Mouse (Mus musculus): Measurements from ENCODE around the gene Dpt. TPM values are rescaled to one million over a fixed set of nuclear protein-coding genes. Genes with fewer than 3 reads are reported as not detected.

Gene Dpt
- polyA plus RNA-seq, 1 experiment, result 71.1 TPM

DNA sequence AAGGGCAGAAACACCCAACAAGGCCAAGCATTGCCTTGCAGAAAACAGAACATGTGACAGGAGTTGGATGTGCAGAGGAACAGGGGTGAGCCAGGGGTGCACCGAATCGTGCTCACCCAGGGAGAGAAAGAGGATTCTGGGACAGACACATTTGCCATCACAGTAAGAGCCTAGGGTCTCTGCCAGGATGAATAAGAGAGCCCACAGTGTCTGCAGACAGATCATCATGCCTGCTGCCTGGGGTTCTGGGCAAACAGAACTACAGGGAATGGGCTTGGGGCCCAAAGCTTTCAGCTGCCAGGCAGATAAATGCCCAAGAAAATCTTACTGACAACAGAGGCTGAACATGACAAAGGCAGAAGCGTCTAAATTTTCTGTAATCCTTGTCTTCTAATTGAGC, 14.9 kb downstream of the Dpt start:
- TF ChIP-seq CTCF (IDR thresholded peaks at IDR 0.05; ENCODE audit: insufficient read depth, low read length) (no peak), POLR2A (IDR thresholded peaks at IDR 0.05; ENCODE audit: borderline replicate concordance, extremely low read depth, low read depth, low read length) (no peak)
- no peak for DNase-seq
- 84% methylated on average over 3 of the region's 3 CpGs for WGBS
- no peak overlapping the region for H3K4me3 ChIP-seq (replicated peaks; ENCODE audit: extremely low read depth, low read depth, low read length)
- no peaks in the 10 kb centered on the region for H3K4me1 ChIP-seq (ENCODE audit: control insufficient read depth, insufficient read depth, low read length)

DNA sequence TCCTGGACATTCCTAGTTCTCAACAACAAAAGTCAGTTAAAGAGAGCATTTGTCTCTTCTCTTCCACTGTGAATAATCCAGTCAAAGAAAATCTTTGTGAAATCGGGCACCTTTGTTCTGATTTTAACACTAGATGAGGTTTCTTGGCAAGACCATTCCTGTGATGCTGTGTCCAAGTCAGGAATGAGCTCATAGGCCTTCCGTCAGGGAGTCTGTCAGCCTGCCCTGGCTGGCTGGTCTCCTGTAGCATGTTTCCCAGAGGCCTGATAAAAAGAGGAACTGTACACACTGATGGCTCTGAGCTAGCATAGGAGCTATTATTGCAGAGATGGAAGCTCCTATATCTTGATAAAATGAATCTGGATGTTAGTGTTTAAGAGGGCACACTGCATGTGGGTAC, 17.8 kb downstream of the Dpt start:
- Histone ChIP-seq H3K4me3 (replicated peaks; ENCODE audit: extremely low read depth, low read depth, low read length) (no peak overlapping the region), H3K4me1 (ENCODE audit: control insufficient read depth, insufficient read depth, low read length) (no peaks in the 10 kb centered on the region)
- no peak for DNase-seq
- TF ChIP-seq CTCF (IDR thresholded peaks at IDR 0.05; ENCODE audit: insufficient read depth, low read length), result no peak
- TF ChIP-seq POLR2A (IDR thresholded peaks at IDR 0.05; ENCODE audit: borderline replicate concordance, extremely low read depth, low read depth, low read length), result no peak
- WGBS, result 64% methylated on average over 2 of the region's 2 CpGs

DNA sequence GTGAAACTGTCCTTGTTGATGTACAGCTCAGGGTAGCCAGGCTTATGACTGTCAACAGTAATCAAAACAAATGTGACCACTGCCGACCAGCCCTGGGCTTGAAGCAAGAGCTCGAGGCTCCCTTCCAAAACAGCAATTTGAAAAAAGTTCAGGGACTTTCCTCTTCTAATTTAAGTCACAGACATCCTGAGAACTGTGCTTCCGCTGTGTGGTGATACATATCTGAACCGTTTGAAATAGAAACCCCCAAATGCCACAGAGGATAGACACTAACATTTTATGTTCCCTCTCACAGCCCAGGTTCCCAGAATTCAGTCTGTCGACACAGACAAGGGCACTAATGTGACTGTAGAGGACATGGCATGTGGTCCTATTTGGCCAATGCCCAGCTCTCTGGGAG, 18.9 kb downstream of the Dpt start:
- WGBS, result 40% methylated on average over 5 of the region's 5 CpGs
- Histone ChIP-seq H3K4me1 (ENCODE audit: control insufficient read depth, insufficient read depth, low read length) (no peaks in the 10 kb centered on the region), H3K4me3 (replicated peaks; ENCODE audit: extremely low read depth, low read depth, low read length) (no peak overlapping the region)
- DNase-seq, result no peak
- no peak for TF ChIP-seq CTCF (IDR thresholded peaks at IDR 0.05; ENCODE audit: insufficient read depth, low read length)
- no peak for TF ChIP-seq POLR2A (IDR thresholded peaks at IDR 0.05; ENCODE audit: borderline replicate concordance, extremely low read depth, low read depth, low read length)

DNA sequence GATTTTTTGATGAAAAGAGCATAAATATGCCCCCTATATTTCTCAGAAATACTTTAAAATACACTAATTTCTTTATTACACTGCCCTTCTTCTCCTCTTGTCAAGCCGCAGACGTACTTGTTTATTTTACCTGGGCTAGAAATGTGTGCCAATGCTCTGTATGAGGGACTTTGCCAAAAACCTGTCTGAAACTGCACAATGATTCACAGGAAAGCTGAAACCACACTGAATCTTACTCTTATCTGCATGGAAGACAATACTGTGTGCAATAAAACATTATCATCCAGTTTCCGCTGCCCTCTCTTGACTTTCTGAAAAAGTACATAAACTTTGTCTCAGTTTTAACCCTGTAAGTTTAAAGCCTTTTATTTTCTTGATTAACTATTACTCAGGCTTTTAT, 20.9 kb downstream of the Dpt start:
- Histone ChIP-seq H3K4me3 (replicated peaks; ENCODE audit: extremely low read depth, low read depth, low read length) (no peak overlapping the region), H3K4me1 (ENCODE audit: control insufficient read depth, insufficient read depth, low read length) (no peaks in the 10 kb centered on the region)
- 59% methylated on average over 3 of the region's 3 CpGs for WGBS
- TF ChIP-seq CTCF (IDR thresholded peaks at IDR 0.05; ENCODE audit: insufficient read depth, low read length) (no peak), POLR2A (IDR thresholded peaks at IDR 0.05; ENCODE audit: borderline replicate concordance, extremely low read depth, low read depth, low read length) (no peak)
- DNase-seq, result no peak

DNA sequence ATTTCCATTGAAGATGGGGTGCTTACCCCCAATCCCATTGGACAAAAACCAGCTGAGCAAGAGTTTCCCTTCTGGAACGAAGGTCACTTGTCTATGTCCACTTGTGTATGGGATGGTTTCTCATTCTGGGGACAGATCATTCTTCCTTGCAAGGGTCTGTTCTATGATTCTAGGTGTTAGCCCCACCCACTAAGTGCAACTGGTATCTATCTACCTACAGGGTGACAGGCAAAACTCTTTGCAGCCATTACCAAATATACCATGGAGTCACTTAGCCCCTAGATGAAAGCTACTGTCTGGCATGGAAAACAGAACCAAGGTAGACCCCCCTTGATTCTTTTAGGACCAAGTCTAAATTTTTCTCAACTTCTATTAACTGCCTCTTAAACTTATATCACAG, 24.9 kb downstream of the Dpt start:
- TF ChIP-seq POLR2A (IDR thresholded peaks at IDR 0.05; ENCODE audit: borderline replicate concordance, extremely low read depth, low read depth, low read length) (no peak), CTCF (IDR thresholded peaks at IDR 0.05; ENCODE audit: insufficient read depth, low read length) (no peak)
- DNase-seq, result no peak
- Histone ChIP-seq H3K4me3 (replicated peaks; ENCODE audit: extremely low read depth, low read depth, low read length) (no peak overlapping the region), H3K4me1 (ENCODE audit: control insufficient read depth, insufficient read depth, low read length) (no peaks in the 10 kb centered on the region)
- WGBS, result 89% methylated on average over 1 of the region's 1 CpGs

DNA sequence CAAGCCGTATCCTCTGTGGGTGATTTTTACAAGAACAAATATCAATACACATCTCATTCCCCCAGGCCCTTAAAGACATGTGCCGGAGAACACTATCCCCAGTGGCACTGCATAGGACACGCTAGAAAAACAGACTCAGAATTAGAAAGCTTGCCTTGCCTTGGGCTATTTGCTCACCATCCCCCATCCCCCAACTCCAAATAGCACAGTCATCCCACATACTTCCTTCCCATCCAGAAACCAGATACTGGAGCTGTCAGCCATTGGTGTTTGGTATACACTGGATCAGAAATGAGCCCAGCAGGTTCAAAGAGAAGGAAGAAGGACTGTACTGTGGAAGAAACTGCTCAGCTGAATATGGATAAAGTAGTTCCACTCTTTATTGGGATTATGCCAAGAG, 25.4 kb downstream of the Dpt start:
- Histone ChIP-seq H3K4me3 (replicated peaks; ENCODE audit: extremely low read depth, low read depth, low read length) (no peak overlapping the region), H3K4me1 (ENCODE audit: control insufficient read depth, insufficient read depth, low read length) (no peaks in the 10 kb centered on the region)
- DNase-seq, result no peak
- WGBS, result 74% methylated on average over 3 of the region's 3 CpGs
- TF ChIP-seq CTCF (IDR thresholded peaks at IDR 0.05; ENCODE audit: insufficient read depth, low read length) (no peak), POLR2A (IDR thresholded peaks at IDR 0.05; ENCODE audit: borderline replicate concordance, extremely low read depth, low read depth, low read length) (no peak)

DNA sequence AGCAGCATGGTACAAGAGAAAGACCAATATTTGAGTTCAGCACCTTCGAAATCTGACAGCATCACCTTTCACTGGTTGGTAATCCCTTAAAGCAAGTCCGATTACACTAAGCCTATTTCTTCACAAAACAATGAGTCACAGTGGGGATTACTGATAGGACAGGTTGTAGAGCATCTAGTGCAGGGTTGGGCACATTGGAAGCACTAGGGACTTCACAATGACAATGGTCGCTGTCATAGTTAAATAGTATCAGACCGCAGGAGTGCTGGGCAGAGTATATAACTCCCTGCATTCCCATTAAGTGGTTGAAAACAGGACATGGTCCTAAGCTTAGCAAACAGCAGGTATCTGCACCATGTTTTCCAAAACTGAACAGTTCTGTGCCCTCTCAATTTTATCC, 25.8 kb downstream of the Dpt start:
- no peak overlapping the region for H3K4me3 ChIP-seq (replicated peaks; ENCODE audit: extremely low read depth, low read depth, low read length)
- no peaks in the 10 kb centered on the region for H3K4me1 ChIP-seq (ENCODE audit: control insufficient read depth, insufficient read depth, low read length)
- no peak for DNase-seq
- 71% methylated on average over 4 of the region's 4 CpGs for WGBS
- no peak for TF ChIP-seq POLR2A (IDR thresholded peaks at IDR 0.05; ENCODE audit: borderline replicate concordance, extremely low read depth, low read depth, low read length)
- TF ChIP-seq CTCF (IDR thresholded peaks at IDR 0.05; ENCODE audit: insufficient read depth, low read length), result no peak

DNA sequence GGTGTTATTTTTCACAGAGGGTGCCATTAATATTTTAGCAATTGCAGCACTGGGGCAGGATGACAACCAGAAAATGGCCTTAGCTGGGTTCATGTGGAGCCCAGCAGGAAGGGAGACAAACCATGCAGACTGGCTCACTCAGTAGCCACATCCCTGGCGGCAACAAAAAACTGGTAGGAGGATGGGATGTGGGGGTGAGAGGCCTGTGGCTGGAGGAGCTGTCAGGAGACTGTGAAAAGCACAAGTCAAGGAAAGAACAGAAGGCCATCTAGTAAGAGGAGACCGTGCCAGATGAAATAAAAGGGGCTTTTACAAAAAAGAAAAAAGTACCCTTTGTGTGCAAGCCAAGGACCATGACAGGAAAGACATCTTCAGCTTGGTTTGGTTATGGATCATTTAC, 28.5 kb downstream of the Dpt start:
- Histone ChIP-seq H3K4me1 (ENCODE audit: control insufficient read depth, insufficient read depth, low read length) (no peaks in the 10 kb centered on the region), H3K4me3 (replicated peaks; ENCODE audit: extremely low read depth, low read depth, low read length) (no peak overlapping the region)
- TF ChIP-seq CTCF (IDR thresholded peaks at IDR 0.05; ENCODE audit: insufficient read depth, low read length), result no peak
- TF ChIP-seq POLR2A (IDR thresholded peaks at IDR 0.05; ENCODE audit: borderline replicate concordance, extremely low read depth, low read depth, low read length), result no peak
- WGBS, result 76% methylated on average over 2 of the region's 2 CpGs
- no peak for DNase-seq

DNA sequence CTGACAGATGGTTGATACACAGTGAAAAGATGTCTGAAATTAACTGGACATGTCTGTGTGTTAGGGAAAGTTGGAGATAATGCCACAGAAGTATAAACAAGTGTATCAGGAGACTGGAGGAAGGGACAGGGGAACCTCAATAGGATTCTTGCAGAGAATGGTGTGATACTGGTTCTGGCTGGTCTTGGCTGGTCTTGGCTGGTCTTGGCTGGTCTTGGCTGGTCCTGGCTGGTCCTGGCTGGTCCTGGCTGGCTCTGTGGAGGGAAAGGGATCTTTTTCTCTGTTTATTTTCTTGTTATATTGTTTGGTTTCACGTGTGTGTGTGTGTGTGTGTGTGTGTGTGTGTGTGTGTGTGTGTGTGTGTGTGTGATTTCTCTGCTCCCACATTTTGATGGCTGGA, 33.4 kb downstream of the Dpt start:
- 30% methylated on average over 1 of the region's 1 CpGs for WGBS
- H3K4me1 ChIP-seq (ENCODE audit: control insufficient read depth, insufficient read depth, low read length), result no peaks in the 10 kb centered on the region
- no peak for DNase-seq
- no peak overlapping the region for H3K4me3 ChIP-seq (replicated peaks; ENCODE audit: extremely low read depth, low read depth, low read length)
- no peak for TF ChIP-seq POLR2A (IDR thresholded peaks at IDR 0.05; ENCODE audit: borderline replicate concordance, extremely low read depth, low read depth, low read length)
- no peak for TF ChIP-seq CTCF (IDR thresholded peaks at IDR 0.05; ENCODE audit: insufficient read depth, low read length)

DNA sequence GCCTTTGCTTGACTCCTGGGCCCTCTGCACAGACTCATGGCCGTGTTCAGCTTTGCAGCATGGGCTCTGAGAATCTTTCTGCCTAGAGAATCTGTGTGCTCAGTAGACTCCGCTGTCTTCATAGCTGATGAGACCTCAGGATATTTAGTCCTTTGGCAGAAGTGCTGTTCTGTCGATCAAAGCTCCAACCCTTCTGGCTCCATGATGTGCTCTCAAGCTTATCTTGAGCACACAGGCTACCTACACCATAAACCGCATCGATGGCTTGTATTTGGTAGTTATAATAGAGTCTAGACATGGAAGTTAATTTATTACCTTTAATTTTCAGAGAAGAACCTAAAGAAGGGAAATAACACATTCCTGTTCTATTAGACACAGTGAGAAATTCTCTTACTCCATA, 36.0 kb downstream of the Dpt start:
- no peaks in the 10 kb centered on the region for H3K4me1 ChIP-seq (ENCODE audit: control insufficient read depth, insufficient read depth, low read length)
- 87% methylated on average over 5 of the region's 5 CpGs for WGBS
- no peak overlapping the region for H3K4me3 ChIP-seq (replicated peaks; ENCODE audit: extremely low read depth, low read depth, low read length)
- TF ChIP-seq POLR2A (IDR thresholded peaks at IDR 0.05; ENCODE audit: borderline replicate concordance, extremely low read depth, low read depth, low read length) (no peak), CTCF (IDR thresholded peaks at IDR 0.05; ENCODE audit: insufficient read depth, low read length) (no peak)
- no peak for DNase-seq

All from lung, adult 2 months (tissue).